Mouse (Mus musculus) C2C12 (cell line): ENCODE data around the gene Tff3. TPM values are rescaled to one million over a fixed set of nuclear protein-coding genes. Genes with fewer than 3 reads are reported as not detected.

Source experiments
- H3K27me3 ChIP-seq: one replicate; pipeline ENCODE4 v1.6.1; 2011; ENCODE audit not compliant: control insufficient read depth, insufficient read depth, insufficient read length
- H3K36me3 ChIP-seq: one replicate; pipeline ENCODE4 v1.6.1; 2011; ENCODE audit not compliant: control insufficient read depth, insufficient read depth
- H3K4me3 ChIP-seq: one replicate; pipeline ENCODE4 v1.5.1; 2011; ENCODE audit warnings: mild to moderate bottlenecking, control low read depth; ENCODE audit not compliant: poor library complexity, insufficient read depth, severe bottlenecking
- H3K79me2 ChIP-seq: one replicate; pipeline ENCODE4 v1.6.1; 2011; ENCODE audit not compliant: control insufficient read depth, insufficient read depth
- H3K79me3 ChIP-seq: one replicate; pipeline ENCODE4 v1.6.1; 2011; ENCODE audit warnings: low read depth, control low read depth
- H3ac ChIP-seq: one replicate; pipeline ENCODE3; 2011; ENCODE audit warnings: low read depth; ENCODE audit not compliant: control insufficient read depth, insufficient read length
- CEBPB ChIP-seq: IDR thresholded peaks from one replicate; pipeline ENCODE4 v1.6.1; 2011; ENCODE audit warnings: low read depth, mild to moderate bottlenecking, control low read depth, moderate library complexity
- CTCF ChIP-seq: IDR thresholded peaks from one replicate; pipeline ENCODE4 v1.5.1; 2011; ENCODE audit not compliant: control insufficient read depth, insufficient read depth, insufficient read length
- FOSL1 ChIP-seq: IDR thresholded peaks from one replicate; pipeline ENCODE4 v1.8.0; 2011; ENCODE audit warnings: mild to moderate bottlenecking, low read length; ENCODE audit not compliant: poor library complexity, insufficient read depth, severe bottlenecking
- MAX ChIP-seq: IDR thresholded peaks from one replicate; pipeline ENCODE4 v1.6.1; 2011; ENCODE audit warnings: mild to moderate bottlenecking, control low read depth
- MYOD1 ChIP-seq: IDR thresholded peaks from one replicate; pipeline ENCODE4 v1.6.1; 2011; ENCODE audit warnings: low read depth; ENCODE audit not compliant: control insufficient read depth, insufficient read length
- MYOG ChIP-seq: IDR thresholded peaks from one replicate; pipeline ENCODE4 v1.6.1; 2011; ENCODE audit not compliant: control insufficient read depth, insufficient read length; ENCODE audit errors: extremely low read depth
- USF1 ChIP-seq: IDR thresholded peaks from one replicate; pipeline ENCODE4 v1.6.1; 2011; ENCODE audit warnings: low read depth, mild to moderate bottlenecking, control low read depth, moderate library complexity
- polyA plus RNA-seq: library from polyadenylated mRNA; unstranded; fragments of >200 nt; fragmentation: generic; extraction: Trizol; gene quantifications from one replicate; pipeline ENCODE4 v1.2.1, GENCODE M21; 2012; ENCODE audit warnings: missing spikeins

Gene Tff3
- polyA plus RNA-seq, 1 experiment, result not detected

DNA sequence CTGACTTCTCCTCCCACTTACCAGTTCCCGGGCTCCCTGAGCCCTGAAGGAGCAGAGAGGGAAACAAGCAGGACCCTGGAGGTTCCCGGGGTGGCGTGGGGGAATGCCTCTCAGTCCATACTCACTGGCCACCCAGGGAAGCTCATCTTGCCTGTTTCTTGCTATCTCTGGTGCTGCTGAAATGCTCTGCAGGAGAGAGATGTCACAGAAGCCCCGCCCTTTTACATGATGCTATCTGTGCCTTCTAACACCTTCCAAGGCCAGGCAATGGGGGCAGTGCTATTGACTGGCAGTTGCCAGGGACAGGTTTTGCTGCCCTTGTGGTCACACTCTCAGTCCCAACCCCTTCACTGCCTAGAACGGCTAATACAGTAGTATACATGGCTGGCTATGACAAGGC lies 30.7 kb downstream of the Tff3 start:
- no peak overlapping the region for H3K4me3 ChIP-seq
- H3ac ChIP-seq, result no peak overlapping the region
- no peaks in the 10 kb centered on the region for H3K79me2 ChIP-seq
- no peaks in the 10 kb centered on the region for H3K27me3 ChIP-seq
- H3K36me3 ChIP-seq, result no peaks in the 10 kb centered on the region
- H3K79me3 ChIP-seq, result no peaks in the 10 kb centered on the region
- TF ChIP-seq FOSL1 (no peak), CEBPB (no peak), MAX (no peak), CTCF (no peak), MYOG (no peak), MYOD1 (no peak), USF1 (no peak)

DNA sequence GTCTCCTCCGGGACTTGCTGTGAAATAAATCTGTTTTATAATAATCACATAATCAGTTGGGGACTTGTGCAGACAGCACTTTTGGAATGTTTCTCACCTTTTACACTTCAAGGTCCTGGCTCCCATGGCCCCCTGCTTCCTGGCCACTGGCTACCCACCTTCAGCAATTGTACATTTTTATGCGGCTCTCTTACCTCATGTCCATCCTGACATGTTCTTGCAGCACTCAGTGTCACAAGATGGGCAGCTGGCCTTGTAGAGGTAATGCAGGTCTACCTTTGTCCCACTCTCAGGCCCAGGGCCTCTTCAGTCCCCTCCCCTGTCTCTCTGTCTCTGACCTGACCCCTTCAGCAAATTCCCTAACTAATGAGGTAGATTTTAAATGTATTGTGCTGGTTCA lies 32.6 kb downstream of the Tff3 start:
- Histone ChIP-seq H3K4me3 (no peak overlapping the region), H3K27me3 (no peaks in the 10 kb centered on the region), H3K36me3 (no peaks in the 10 kb centered on the region), H3K79me2 (no peaks in the 10 kb centered on the region), H3K79me3 (no peaks in the 10 kb centered on the region), H3ac (no peak overlapping the region)
- TF ChIP-seq CEBPB (no peak), MYOG (no peak), MYOD1 (no peak), FOSL1 (no peak), CTCF (no peak), USF1 (no peak), MAX (no peak)

DNA sequence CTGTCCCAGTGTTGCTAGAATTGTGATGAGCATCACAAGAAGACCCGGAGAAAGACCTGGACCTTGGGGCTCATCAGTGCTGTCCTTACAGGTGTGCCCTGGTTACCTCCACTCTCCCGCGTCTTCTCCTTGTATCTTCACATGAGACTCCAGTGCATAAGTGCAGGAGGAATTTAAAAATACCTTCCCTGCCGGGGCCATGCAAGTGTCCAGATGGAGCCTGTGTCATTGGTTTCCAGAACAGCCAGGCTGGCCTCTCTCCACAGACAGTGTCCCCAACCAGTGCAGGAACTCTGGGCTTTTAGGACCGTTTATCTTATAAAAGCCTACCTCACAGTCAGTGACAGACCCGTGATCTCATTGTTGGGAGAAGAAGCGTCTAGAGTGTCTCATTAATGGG lies 33.9 kb downstream of the Tff3 start:
- no peaks in the 10 kb centered on the region for H3K79me2 ChIP-seq
- no peak for TF ChIP-seq CTCF
- no peak for TF ChIP-seq MYOG
- TF ChIP-seq MYOD1, result no peak
- TF ChIP-seq MAX, result no peak
- no peak for TF ChIP-seq USF1
- TF ChIP-seq CEBPB, result no peak
- no peak for TF ChIP-seq FOSL1
- H3K27me3 ChIP-seq, result no peaks in the 10 kb centered on the region
- H3K36me3 ChIP-seq, result no peaks in the 10 kb centered on the region
- H3ac ChIP-seq, result no peak overlapping the region
- no peaks in the 10 kb centered on the region for H3K79me3 ChIP-seq
- no peak overlapping the region for H3K4me3 ChIP-seq

DNA sequence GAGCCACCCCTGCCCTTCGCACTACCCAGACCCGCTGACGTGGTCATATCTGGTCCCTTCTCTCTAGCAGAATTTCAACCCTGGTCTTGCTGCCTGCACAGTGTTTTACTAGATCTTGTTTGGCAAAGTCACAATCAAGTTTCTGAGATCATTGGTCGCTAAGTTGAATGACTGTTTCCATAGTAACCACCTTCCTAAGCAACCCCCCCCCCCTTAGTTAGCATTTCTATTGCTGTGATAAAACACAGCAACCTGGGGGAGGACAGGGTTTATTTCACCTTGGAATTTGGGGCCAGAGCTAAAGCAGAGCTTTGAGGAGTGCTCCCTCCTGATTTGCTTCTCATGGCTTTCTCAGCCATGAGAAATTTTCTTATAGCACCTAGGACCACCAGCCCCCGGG lies 34.7 kb downstream of the Tff3 start:
- Histone ChIP-seq H3K4me3 (no peak overlapping the region), H3K79me2 (no peaks in the 10 kb centered on the region), H3K36me3 (no peaks in the 10 kb centered on the region), H3ac (no peak overlapping the region), H3K79me3 (no peaks in the 10 kb centered on the region), H3K27me3 (no peaks in the 10 kb centered on the region)
- TF ChIP-seq MAX (no peak), USF1 (no peak), FOSL1 (no peak), CTCF (no peak), CEBPB (no peak)

DNA sequence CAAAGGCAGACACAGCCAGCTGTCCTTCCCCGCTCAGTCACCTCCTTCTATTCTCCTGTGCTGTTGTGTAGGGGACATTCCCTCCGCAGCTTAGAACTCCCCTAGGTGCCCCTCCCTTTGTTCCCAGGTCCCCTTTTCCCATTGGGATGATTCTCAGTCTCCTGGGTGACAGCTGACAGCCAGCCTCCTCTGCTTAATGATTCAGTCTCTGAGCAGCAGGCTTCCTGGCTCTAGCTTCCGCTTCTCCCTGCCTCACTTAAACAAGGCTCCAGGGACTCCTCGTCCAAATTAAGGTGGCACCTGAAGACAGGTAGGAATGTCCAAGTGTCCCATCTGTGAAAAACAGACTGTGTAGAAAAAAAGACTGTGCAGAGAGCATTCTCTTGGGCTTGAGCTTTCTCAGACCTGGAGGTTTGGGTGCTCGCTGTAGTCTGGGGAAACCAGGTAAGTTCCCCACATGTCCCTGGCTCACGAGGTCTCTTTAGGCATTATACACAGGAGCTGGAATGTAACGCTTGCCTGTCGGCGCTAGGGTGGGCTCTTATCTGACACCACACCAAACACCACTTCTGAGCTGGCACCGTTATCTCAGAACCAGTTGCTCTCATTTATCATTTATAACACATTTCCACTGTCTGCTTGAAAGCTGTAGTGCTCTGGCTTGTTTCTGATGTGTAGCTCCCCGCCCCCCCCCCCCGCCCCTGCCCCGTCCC lies 38.3 kb downstream of the Tff3 start:
- H3K79me3 ChIP-seq, result no peaks in the 10 kb centered on the region
- TF ChIP-seq MAX (no peak), USF1 (no peak)

DNA sequence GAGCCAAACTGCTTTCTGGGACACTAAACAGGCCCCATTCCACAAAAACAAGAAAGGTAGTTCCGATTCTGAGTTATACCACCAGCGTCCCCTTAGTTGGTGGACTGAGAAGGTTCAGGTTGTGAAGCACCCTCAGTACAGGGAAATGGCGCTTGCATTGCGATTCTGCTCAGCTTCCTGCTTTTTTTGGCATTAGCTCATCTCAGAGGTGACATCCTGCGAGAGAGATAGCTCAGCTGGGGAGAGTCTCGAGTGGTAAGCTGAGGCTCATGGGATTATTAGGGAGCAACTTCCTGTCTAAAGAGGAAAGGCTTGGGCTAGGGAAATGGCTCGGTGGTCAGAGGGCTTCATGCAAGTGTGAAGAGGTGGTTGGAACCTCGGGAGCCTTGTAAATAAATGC lies 39.6 kb downstream of the Tff3 start:
- H3K79me2 ChIP-seq, result no peaks in the 10 kb centered on the region
- H3K27me3 ChIP-seq, result no peaks in the 10 kb centered on the region
- H3K4me3 ChIP-seq, result no peak overlapping the region
- H3ac ChIP-seq, result no peak overlapping the region
- TF ChIP-seq USF1 (no peak), CEBPB (no peak), MYOD1 (no peak)
- H3K79me3 ChIP-seq, result no peaks in the 10 kb centered on the region
- H3K36me3 ChIP-seq, result no peaks in the 10 kb centered on the region

More for the DNA sequence above, 38.3 kb downstream of the Tff3 start:
- H3ac ChIP-seq, result no peak overlapping the region
- H3K4me3 ChIP-seq, result no peak overlapping the region
- H3K79me2 ChIP-seq, result no peaks in the 10 kb centered on the region
- H3K36me3 ChIP-seq, result no peaks in the 10 kb centered on the region
- H3K27me3 ChIP-seq, result no peaks in the 10 kb centered on the region
